Mouse (Mus musculus) brain, embryonic 14.5 days (tissue): ENCODE measurements around the gene Igsf8. TPM values are rescaled to one million over a fixed set of nuclear protein-coding genes. Genes with fewer than 3 reads are reported as not detected.

Experiments
- DNase-seq: peaks from one replicate; pipeline ENCODE4 v3.0.0-alpha.2; 2011; ENCODE audit warnings: low read depth
- CTCF ChIP-seq: fragments of 200-500 bp; IDR thresholded peaks from 2 replicates; pipeline ENCODE4 v1.5.1; 2012; ENCODE audit warnings: inconsistent platforms, mild to moderate bottlenecking, moderate library complexity, borderline replicate concordance; ENCODE audit not compliant: insufficient read depth, insufficient read length; ENCODE audit errors: extremely low read depth
- POLR2A ChIP-seq: fragments of 200-500 bp; IDR thresholded peaks from 2 replicates; pipeline ENCODE4 v1.6.1; 2012; ENCODE audit warnings: mild to moderate bottlenecking, inconsistent platforms, borderline replicate concordance; ENCODE audit not compliant: poor library complexity, insufficient read depth, insufficient read length, severe bottlenecking; ENCODE audit errors: extremely low read depth
- polyA plus RNA-seq: library from polyadenylated mRNA; depleted of rRNA; stranded (reverse); fragments of >200 nt; gene quantifications from 2 replicates; pipeline ENCODE4 v1.2.3, GENCODE M21; 2012

Gene Igsf8
- polyA plus RNA-seq, 1 experiment: 110 TPM

DNA sequence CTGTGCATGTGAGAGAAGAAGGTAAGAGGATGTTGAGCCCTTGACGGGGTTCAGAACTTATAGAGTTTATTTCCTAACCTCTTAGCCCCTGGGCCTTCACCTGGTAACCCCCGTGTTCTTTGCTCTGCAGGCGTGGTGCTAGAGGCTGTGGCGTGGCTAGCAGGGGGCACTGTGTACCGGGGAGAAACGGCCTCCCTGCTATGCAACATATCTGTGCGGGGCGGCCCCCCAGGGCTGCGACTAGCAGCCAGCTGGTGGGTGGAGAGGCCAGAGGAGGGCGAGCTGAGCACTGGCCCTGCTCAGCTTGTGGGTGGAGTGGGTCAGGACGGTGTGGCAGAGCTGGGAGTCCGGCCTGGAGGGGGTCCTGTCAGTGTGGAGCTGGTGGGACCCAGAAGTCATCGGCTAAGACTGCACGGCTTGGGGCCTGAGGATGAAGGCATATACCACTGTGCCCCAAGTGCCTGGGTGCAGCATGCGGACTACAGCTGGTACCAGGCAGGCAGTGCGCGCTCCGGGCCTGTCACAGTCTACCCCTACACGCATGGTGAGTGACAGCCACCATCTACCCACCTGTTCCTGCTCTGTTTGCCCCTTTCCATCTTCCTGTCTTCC, 57.1 kb downstream of the Igsf8 start:
- TF ChIP-seq POLR2A (no peak), CTCF (no peak)
- no peak for DNase-seq

- no peak for TF ChIP-seq CTCF
- no peak for TF ChIP-seq POLR2A
Observed at GRCm38 (mm10) chr1:172319346-172319745, 57.9 kb downstream of the Igsf8 start.

GRCm38 (mm10) chr1:172319921-172320411, 58.5 kb downstream of the Igsf8 start:
- DNase-seq: peak; percentile 93

More at GRCm38 (mm10) chr1:172319346-172319745, 57.9 kb downstream of the Igsf8 start:
- no peak for DNase-seq

DNA sequence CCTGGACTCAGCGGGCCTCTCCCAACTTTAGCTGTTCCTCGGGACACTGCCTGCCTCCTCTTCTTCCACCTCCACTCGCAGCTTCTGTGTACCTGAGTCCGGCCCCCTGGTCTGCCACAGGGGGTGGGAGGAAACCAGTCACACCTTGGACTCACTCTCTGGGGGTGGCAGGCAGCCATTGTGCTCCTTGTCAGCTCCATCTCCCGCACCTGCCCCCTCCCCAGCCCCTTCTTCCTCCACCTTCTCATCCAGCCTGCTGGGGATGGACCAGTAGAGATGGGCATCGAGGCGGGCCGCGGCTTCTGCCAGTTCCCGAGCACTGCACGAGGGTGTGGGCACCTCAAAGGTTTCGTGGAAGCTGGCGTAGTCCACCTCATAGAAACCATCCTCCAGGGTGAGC, 61.3 kb downstream of the Igsf8 start:
- TF ChIP-seq POLR2A (no peak), CTCF (no peak)
- DNase-seq: no peak

More at GRCm38 (mm10) chr1:172319921-172320411, 58.5 kb downstream of the Igsf8 start:
- TF ChIP-seq CTCF: no peak
- no peak for TF ChIP-seq POLR2A

GRCm38 (mm10) chr1:172323298-172323697, 61.9 kb downstream of the Igsf8 start:
- TF ChIP-seq POLR2A (no peak), CTCF (no peak)

DNA sequence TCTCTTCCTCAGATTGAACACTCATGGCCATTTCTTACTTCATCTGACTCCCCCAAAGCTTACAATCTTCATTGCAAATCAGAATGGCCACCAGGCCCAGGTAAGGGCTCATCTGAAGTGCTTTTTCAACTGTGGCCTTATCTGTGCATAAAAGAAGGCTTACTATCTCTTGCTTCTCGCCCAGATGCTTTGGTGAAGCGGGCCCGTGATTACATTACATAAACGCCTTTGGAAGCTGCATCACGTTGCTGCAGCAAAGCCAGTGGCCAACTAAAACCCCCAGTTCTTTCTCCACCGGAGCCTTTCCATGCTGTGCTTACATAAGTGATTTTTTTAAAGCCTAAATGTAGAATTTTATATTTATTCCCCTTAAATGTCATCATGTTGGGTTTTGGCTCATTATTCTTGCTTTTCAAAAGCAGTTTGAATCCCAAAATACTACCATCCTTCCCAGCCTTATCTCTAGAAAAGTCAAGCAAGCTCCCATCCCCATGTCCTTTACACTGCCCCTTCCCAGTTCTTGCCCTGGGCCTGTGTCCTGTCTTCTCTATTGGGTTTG, 62.4 kb downstream of the Igsf8 start:
- no peak for DNase-seq
- TF ChIP-seq CTCF (no peak), POLR2A (no peak)

More at GRCm38 (mm10) chr1:172323298-172323697, 61.9 kb downstream of the Igsf8 start:
- no peak for DNase-seq

- DNase-seq: peak; percentile 91
- TF ChIP-seq CTCF: peak; percentile 97
- no peak for TF ChIP-seq POLR2A
Observed at GRCm38 (mm10) chr1:172324725-172325124, 63.3 kb downstream of the Igsf8 start.

DNA sequence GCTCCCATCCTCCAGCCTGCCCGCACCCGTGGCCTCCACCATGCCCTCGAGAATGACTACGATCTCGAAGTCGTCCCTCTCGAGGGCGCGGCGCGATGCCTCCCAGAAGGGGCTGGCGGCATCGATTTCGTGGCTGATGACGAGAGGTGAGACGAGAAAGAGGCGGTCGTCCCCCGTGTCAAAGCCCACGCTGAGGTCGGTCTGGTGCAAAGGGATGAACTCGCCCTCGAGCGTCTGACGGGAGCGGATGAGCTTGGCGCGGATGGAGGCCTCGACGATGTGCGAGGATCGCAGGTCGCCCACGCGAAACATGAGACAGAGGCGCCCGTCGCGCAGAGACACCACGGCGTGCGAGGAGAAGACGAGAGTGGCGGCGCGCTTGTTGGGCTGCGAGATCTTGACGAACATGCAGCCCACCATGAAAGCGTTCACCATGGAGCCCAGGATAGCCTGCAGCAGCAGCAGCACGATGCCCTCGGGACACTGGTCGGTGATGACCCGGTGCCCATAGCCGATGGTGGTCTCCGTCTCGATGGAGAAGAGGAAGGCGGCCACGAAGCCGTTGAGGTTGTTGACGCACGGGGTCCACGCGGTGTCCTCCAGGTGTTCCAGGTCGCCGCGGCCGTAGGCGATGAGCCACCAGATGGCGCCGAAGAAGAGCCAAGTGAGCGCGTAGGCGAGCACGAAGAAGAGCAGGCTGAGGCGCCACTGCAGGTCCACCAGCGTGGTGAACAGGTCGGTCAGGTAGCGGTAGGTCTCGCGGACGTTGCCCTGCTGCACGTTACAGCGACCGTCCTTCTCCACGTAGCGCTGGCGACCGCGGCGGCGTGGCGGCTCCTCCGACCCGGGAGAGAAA, 64.5 kb downstream of the Igsf8 start:
- no peak for TF ChIP-seq POLR2A
- TF ChIP-seq CTCF: peak; percentile 73
- DNase-seq: peak; percentile 86

- no peak for TF ChIP-seq POLR2A
- TF ChIP-seq CTCF: peak; percentile 38; the same call in 1 of the 2 replicates
- no peak for DNase-seq
Observed at GRCm38 (mm10) chr1:172326684-172327083, 65.2 kb downstream of the Igsf8 start.

GRCm38 (mm10) chr1:172327206-172328001, 66.0 kb downstream of the Igsf8 start:
- no peak for TF ChIP-seq CTCF
- no peak for TF ChIP-seq POLR2A
- DNase-seq: no peak

DNA sequence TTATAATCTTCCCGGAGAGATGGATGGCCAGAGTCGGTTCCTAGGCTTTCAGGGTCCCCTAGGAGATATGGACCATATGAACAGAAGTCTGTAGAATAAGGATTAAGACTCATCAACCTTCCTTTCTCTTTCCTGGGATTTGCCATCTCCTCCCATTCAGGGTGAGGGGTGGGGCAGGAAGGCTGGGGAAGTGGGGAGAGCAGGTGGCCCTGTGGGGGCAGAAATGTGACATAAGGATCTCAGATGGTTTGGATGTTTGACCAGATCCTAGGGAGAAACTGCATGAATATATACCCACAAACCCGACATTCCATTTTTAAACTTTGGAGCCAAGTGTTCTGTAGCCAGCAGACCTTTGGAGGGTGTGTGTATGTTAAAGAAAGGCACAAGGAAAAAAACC, 66.6 kb downstream of the Igsf8 start:
- TF ChIP-seq CTCF (no peak), POLR2A (no peak)
- no peak for DNase-seq

DNA sequence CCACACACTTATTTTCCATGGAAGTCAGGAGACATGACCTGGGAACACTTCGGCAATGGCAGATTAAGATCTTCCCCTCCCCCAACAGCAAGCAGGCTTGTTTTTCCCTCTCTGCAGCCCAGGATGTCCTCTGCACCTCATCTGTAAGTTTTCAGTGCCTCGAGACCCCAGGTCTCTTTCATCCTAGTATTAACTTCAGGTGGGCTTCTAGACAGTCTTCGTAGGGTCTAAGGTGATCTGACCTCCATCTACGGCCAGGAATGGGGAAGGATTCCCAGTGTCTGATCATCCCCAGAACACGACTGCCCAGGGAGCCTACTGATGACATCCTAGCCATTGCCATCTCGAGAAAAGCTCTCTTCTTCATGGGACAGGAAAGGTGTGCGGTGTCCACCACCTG, 67.0 kb downstream of the Igsf8 start:
- DNase-seq: no peak
- TF ChIP-seq CTCF (no peak), POLR2A (no peak)

- TF ChIP-seq CTCF: no peak
- no peak for TF ChIP-seq POLR2A
- peak; percentile 93 for DNase-seq
Observed at GRCm38 (mm10) chr1:172329131-172329530, 67.7 kb downstream of the Igsf8 start, which contains the start of gene Kcnj9. Gene Kcnj9, minus strand, starts transcription at chr1:172329318.

- DNase-seq: no peak
- no peak for TF ChIP-seq CTCF
Observed at GRCm38 (mm10) chr1:172329616-172330015, 68.2 kb downstream of the Igsf8 start.
